Mouse (Mus musculus) myocyte (in vitro differentiated cells): ENCODE measurements around the gene Adgra1. TPM values are rescaled to one million over a fixed set of nuclear protein-coding genes. Genes with fewer than 3 reads are reported as not detected.

Source experiments
- H3K27me3 ChIP-seq: one replicate; pipeline ENCODE4 v1.6.1; 2011; ENCODE audit not compliant: control insufficient read depth, insufficient read depth, insufficient read length
- H3K36me3 ChIP-seq: one replicate; pipeline ENCODE4 v1.6.1; 2011; ENCODE audit not compliant: control insufficient read depth, insufficient read depth
- H3K4me2 ChIP-seq: one replicate; pipeline ENCODE4 v1.6.1; 2011; ENCODE audit warnings: low read depth, control low read depth
- H3K4me3 ChIP-seq: one replicate; pipeline ENCODE4 v1.5.1; 2011; ENCODE audit warnings: mild to moderate bottlenecking, control low read depth, moderate library complexity
- H3K79me2 ChIP-seq: one replicate; pipeline ENCODE4 v1.6.1; 2011; ENCODE audit not compliant: control insufficient read depth, insufficient read depth
- H3ac ChIP-seq: one replicate; pipeline ENCODE4 v1.6.1; 2011; ENCODE audit not compliant: control insufficient read depth, insufficient read length
- CEBPB ChIP-seq: IDR thresholded peaks from 2 replicates; pipeline ENCODE4 v1.6.1; 2011; ENCODE audit warnings: mild to moderate bottlenecking, moderate library complexity; ENCODE audit not compliant: poor library complexity, insufficient read depth, severe bottlenecking
- POLR2A ChIP-seq: IDR thresholded peaks from one replicate; pipeline ENCODE4 v1.6.1; 2011; ENCODE audit warnings: low read depth, mild to moderate bottlenecking, control low read depth, moderate library complexity; ENCODE audit not compliant: insufficient read length
- POLR2AphosphoS2 ChIP-seq: IDR thresholded peaks from one replicate; pipeline ENCODE4 v1.6.1; 2011; ENCODE audit warnings: low read depth, control low read depth; ENCODE audit not compliant: insufficient read length
- REST ChIP-seq: IDR thresholded peaks from one replicate; pipeline ENCODE4 v1.6.1; 2011; ENCODE audit warnings: mild to moderate bottlenecking, control low read depth, moderate library complexity; ENCODE audit not compliant: insufficient read depth, insufficient read length
- polyA plus RNA-seq: library from polyadenylated mRNA; unstranded; fragments of >200 nt; fragmentation: generic; extraction: Trizol; gene quantifications from one replicate; pipeline ENCODE4 v1.2.1, GENCODE M21; 2012; ENCODE audit warnings: missing spikeins

Adgra1 gene
- polyA plus RNA-seq, 1 experiment = 0.14 TPM

- H3K36me3 ChIP-seq = no peaks in the 10 kb centered on the region
- no peak for TF ChIP-seq POLR2A
- H3K4me3 ChIP-seq = no peak overlapping the region
- H3K4me2 ChIP-seq = no peak overlapping the region
- no peaks in the 10 kb centered on the region for H3K79me2 ChIP-seq
- H3ac ChIP-seq = no peak overlapping the region
- peaks cover 33% of the 10 kb centered on the region for H3K27me3 ChIP-seq
These were observed 82.4 kb downstream of the Adgra1 start for GRCm38 (mm10) chr7:139916345-139916744.

DNA sequence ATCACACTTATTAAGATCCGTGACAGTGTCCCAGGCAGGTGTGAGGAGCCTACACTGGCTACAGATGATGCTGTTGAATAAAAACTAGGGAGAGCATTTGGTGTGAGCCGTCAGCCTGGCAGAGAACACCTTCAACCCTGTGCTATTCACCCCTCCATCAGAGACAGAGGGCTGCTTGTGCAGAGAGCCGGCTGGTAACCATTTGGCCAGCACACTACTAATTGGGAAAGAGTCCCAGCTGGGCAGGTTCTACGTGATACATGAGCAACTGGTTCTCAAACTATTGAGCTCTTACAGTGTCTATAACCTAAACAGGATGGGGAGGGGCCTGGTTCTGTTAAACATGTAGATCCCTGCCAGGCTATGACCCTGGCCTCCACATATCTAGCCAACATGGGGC, 84.3 kb downstream of the Adgra1 start:
- Histone ChIP-seq H3ac (no peak overlapping the region), H3K4me3 (no peak overlapping the region), H3K36me3 (no peaks in the 10 kb centered on the region), H3K27me3 (peaks cover 37% of the 10 kb centered on the region), H3K79me2 (no peaks in the 10 kb centered on the region), H3K4me2 (no peak overlapping the region)
- no peak for TF ChIP-seq REST
- no peak for TF ChIP-seq POLR2AphosphoS2
- TF ChIP-seq CEBPB = no peak

Other genes with a start within 250 kb of the Adgra1 start
- gene Cfap46, start 150.4 kb upstream of the Adgra1 start, polyA plus RNA-seq = 0.11 TPM
- 0.01 TPM for gene Kndc1, start 60.5 kb downstream of the Adgra1 start, polyA plus RNA-seq
- not detected for gene Utf1, start 109.6 kb downstream of the Adgra1 start, polyA plus RNA-seq
- 0.13 TPM for gene 6430531B16Rik, start 144.6 kb downstream of the Adgra1 start, polyA plus RNA-seq
- 2.3 TPM for gene Adam8, start 158.4 kb downstream of the Adgra1 start, polyA plus RNA-seq
- 25.2 TPM for gene Zfp511, start 202.2 kb downstream of the Adgra1 start, polyA plus RNA-seq
- gene Tubgcp2, start 202.5 kb downstream of the Adgra1 start, polyA plus RNA-seq = 22.1 TPM
- gene Msx3, start 214.9 kb downstream of the Adgra1 start, polyA plus RNA-seq = 0.05 TPM
- not detected for gene Caly, start 248.4 kb downstream of the Adgra1 start, polyA plus RNA-seq